Mouse (Mus musculus): ENCODE results near the gene Foxo1. TPM values are rescaled to one million over a fixed set of nuclear protein-coding genes. Genes with fewer than 3 reads are reported as not detected.

Foxo1 gene
- polyA plus RNA-seq, 1 experiment from 2014 or later = 3.7 TPM

DNA sequence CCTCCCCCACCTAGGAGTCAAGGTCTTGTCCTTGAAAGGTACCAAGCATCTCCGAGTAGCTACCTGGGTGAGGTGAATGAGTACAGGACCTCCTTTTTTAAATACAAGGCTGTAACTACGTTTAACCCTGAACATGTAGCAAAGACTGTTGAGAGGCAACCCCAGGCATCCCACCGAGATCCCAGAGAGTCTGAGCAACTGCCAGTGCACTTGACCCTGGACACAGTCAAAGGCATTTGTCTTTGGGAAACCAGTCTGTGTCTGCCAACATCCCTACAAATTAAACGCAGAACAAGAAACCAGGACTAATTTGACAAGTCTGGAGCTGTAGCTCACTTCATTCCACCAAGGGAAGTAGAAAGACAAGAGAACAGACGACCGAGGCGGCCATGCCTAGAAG, 86.1 kb downstream of the Foxo1 start:
- Histone ChIP-seq H3K9ac (no peak overlapping the region), H3K27me3 (replicated peaks) (no peaks in the 10 kb centered on the region), H3K4me2 (no peak overlapping the region), H3K27ac (no peak overlapping the region), H3K4me1 (no peaks in the 10 kb centered on the region), H3K4me3 (no peak overlapping the region), H3K36me3 (replicated peaks) (no peaks in the 10 kb centered on the region), H3K9me3 (no peaks in the 10 kb centered on the region)
- no peak for ATAC-seq (replicated peaks)
- WGBS = 91% methylated on average over 7 of the region's 7 CpGs

- H3K4me2 ChIP-seq = no peak overlapping the region
- 84% methylated on average over 15 of the region's 15 CpGs for WGBS
- H3K9me3 ChIP-seq = no peaks in the 10 kb centered on the region
- no peaks in the 10 kb centered on the region for H3K4me1 ChIP-seq
- no peaks in the 10 kb centered on the region for H3K36me3 ChIP-seq (replicated peaks)
- no peak overlapping the region for H3K4me3 ChIP-seq
- H3K27me3 ChIP-seq (replicated peaks) = no peaks in the 10 kb centered on the region
- ATAC-seq (replicated peaks) = no peak
- no peak overlapping the region for H3K27ac ChIP-seq
- no peak overlapping the region for H3K9ac ChIP-seq
Observed at GRCm38 (mm10) chr3:52357265-52357953, 89.3 kb downstream of the Foxo1 start.

- Histone ChIP-seq H3K4me3 (no peak overlapping the region), H3K9me3 (no peaks in the 10 kb centered on the region), H3K27ac (no peak overlapping the region), H3K4me2 (no peak overlapping the region), H3K4me1 (no peaks in the 10 kb centered on the region), H3K36me3 (replicated peaks) (no peaks in the 10 kb centered on the region), H3K27me3 (replicated peaks) (no peaks in the 10 kb centered on the region), H3K9ac (no peak overlapping the region)
- WGBS = 91% methylated on average over 6 of the region's 6 CpGs
- no peak for ATAC-seq (replicated peaks)
Observed at GRCm38 (mm10) chr3:52364576-52364975, 96.4 kb downstream of the Foxo1 start.

DNA sequence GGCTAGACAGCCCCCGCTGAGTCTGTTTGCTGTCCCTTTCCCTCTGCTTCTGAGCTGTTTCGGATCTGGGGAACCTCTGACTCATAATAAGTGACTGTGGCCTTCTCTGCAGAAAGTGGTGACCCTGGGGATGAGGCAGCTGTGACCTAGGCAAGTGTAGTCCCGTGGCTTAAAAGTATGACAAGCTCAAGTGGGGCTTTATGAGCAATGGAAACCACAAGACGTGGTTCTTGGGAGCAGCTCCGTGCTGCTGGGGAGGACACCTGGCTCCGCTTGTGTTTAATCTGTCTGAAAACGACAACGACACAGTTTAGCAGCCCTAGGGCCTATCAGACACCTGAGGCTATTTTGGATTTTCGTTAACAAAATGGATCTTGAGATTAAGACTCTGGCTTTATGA, 101.1 kb downstream of the Foxo1 start:
- no peak for ATAC-seq (replicated peaks)
- Histone ChIP-seq H3K4me1 (no peaks in the 10 kb centered on the region), H3K4me2 (no peak overlapping the region), H3K27me3 (replicated peaks) (no peaks in the 10 kb centered on the region), H3K9me3 (no peaks in the 10 kb centered on the region), H3K4me3 (no peak overlapping the region), H3K36me3 (replicated peaks) (no peaks in the 10 kb centered on the region), H3K27ac (no peak overlapping the region), H3K9ac (no peak overlapping the region)
- 85% methylated on average over 9 of the region's 9 CpGs for WGBS

DNA sequence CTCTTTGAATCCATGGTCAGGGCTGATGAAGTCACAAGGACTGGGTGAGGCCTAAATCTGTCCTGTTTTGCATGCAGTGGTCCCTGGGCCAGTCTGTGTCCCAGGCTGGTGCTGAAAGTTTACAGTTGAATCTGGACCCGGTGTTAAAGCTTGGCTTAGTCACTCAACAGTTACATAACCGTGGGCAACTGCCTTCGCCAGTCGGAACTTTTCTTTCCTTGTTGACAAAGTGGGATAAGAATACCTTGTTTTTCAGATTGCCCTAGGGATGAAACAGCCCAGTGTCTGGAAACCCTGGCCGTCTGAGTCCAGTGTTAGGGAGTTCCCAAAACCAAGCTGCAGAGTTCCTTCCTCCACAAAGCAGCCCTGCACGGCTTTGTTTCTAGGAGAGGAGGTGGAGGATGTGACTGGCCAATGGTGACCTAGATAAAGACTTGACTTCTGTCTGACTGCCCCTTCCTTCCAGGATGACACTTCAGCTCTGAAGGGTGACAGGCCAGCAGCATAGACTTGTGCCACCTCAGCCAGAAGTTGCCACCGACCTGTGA, 101.8 kb downstream of the Foxo1 start:
- Histone ChIP-seq H3K4me2 (no peak overlapping the region), H3K9ac (no peak overlapping the region), H3K27me3 (replicated peaks) (no peaks in the 10 kb centered on the region), H3K36me3 (replicated peaks) (no peaks in the 10 kb centered on the region), H3K4me1 (no peaks in the 10 kb centered on the region), H3K9me3 (no peaks in the 10 kb centered on the region), H3K27ac (no peak overlapping the region), H3K4me3 (no peak overlapping the region)
- ATAC-seq (replicated peaks) = no peak
- WGBS = 81% methylated on average over 7 of the region's 7 CpGs

GRCm38 (mm10) chr3:52376974-52377373, 108.8 kb downstream of the Foxo1 start:
- Histone ChIP-seq H3K27me3 (replicated peaks) (no peaks in the 10 kb centered on the region), H3K36me3 (replicated peaks) (no peaks in the 10 kb centered on the region), H3K4me1 (no peaks in the 10 kb centered on the region), H3K4me3 (no peak overlapping the region), H3K9ac (no peak overlapping the region), H3K9me3 (no peaks in the 10 kb centered on the region), H3K4me2 (no peak overlapping the region), H3K27ac (no peak overlapping the region)
- no peak for ATAC-seq (replicated peaks)
- WGBS = 74% methylated on average over 5 of the region's 5 CpGs

DNA sequence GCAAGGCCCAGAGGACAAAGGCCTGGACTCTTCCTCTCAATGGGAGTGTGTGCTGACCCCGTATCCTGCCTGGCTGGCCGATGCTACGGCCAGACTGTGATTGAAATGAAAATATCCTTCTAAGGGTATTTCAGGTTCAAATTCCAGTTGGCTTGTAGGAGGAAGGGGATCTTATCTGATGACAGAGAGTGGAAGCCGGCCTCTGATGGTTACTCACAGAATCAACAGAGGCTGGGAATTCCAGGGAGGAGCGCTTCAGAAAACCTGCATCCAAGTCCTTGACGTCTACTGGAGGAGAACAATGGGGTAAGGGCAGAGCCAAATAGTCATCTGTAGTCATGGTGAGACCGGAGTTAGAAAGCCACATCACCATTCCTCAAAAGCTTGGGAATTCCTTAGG, 115.2 kb downstream of the Foxo1 start:
- no peak overlapping the region for H3K4me3 ChIP-seq
- no peaks in the 10 kb centered on the region for H3K27me3 ChIP-seq (replicated peaks)
- 82% methylated on average over 7 of the region's 7 CpGs for WGBS
- ATAC-seq (replicated peaks) = no peak
- no peaks in the 10 kb centered on the region for H3K36me3 ChIP-seq (replicated peaks)
- H3K27ac ChIP-seq = no peak overlapping the region
- H3K9me3 ChIP-seq = no peaks in the 10 kb centered on the region
- H3K4me1 ChIP-seq = no peaks in the 10 kb centered on the region
- H3K9ac ChIP-seq = no peak overlapping the region
- no peak overlapping the region for H3K4me2 ChIP-seq

- WGBS = 41% methylated on average over 8 of the region's 8 CpGs
Observed at GRCm38 (mm10) chr3:52386343-52386742, 118.2 kb downstream of the Foxo1 start.

DNA sequence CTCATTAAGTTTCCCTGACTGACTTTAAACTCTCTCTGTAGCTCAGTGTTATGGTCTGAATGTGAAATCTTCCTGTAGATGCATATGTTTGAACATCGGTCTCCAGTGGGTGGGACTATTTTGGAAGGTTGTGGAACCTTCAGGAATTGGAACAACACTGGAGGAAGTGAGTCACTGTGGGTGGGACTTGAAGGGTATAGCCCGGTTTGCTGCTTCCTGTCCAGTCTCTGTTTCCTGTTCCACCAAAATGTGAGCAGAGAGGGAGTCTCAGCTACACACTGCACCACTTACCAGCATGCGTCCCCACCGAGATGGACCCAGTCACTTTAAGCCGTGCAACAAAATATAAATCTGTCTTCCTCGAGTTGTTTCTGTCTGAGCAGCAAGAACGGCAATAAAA, 122.2 kb downstream of the Foxo1 start:
- Histone ChIP-seq H3K36me3 (replicated peaks) (no peaks in the 10 kb centered on the region), H3K27me3 (replicated peaks) (no peaks in the 10 kb centered on the region), H3K9me3 (no peaks in the 10 kb centered on the region), H3K9ac (no peak overlapping the region), H3K4me2 (no peak overlapping the region), H3K27ac (no peak overlapping the region), H3K4me3 (no peak overlapping the region), H3K4me1 (no peaks in the 10 kb centered on the region)
- WGBS = 92% methylated on average over 7 of the region's 7 CpGs
- no peak for ATAC-seq (replicated peaks)

More at GRCm38 (mm10) chr3:52386343-52386742, 118.2 kb downstream of the Foxo1 start:
- Histone ChIP-seq H3K27me3 (replicated peaks) (no peaks in the 10 kb centered on the region), H3K4me2 (no peak overlapping the region), H3K27ac (no peak overlapping the region), H3K4me1 (no peaks in the 10 kb centered on the region), H3K9ac (no peak overlapping the region), H3K4me3 (no peak overlapping the region), H3K36me3 (replicated peaks) (no peaks in the 10 kb centered on the region), H3K9me3 (no peaks in the 10 kb centered on the region)
- no peak for ATAC-seq (replicated peaks)

- no peaks in the 10 kb centered on the region for H3K9me3 ChIP-seq
- no peak overlapping the region for H3K4me3 ChIP-seq
- 85% methylated on average over 17 of the region's 17 CpGs for WGBS
- H3K9ac ChIP-seq = no peak overlapping the region
- H3K36me3 ChIP-seq (replicated peaks) = no peaks in the 10 kb centered on the region
- H3K4me1 ChIP-seq = no peaks in the 10 kb centered on the region
- no peak overlapping the region for H3K4me2 ChIP-seq
- no peak for ATAC-seq (replicated peaks)
- H3K27me3 ChIP-seq (replicated peaks) = no peaks in the 10 kb centered on the region
- H3K27ac ChIP-seq = no peak overlapping the region
Observed at GRCm38 (mm10) chr3:52390766-52391665, 122.9 kb downstream of the Foxo1 start.

DNA sequence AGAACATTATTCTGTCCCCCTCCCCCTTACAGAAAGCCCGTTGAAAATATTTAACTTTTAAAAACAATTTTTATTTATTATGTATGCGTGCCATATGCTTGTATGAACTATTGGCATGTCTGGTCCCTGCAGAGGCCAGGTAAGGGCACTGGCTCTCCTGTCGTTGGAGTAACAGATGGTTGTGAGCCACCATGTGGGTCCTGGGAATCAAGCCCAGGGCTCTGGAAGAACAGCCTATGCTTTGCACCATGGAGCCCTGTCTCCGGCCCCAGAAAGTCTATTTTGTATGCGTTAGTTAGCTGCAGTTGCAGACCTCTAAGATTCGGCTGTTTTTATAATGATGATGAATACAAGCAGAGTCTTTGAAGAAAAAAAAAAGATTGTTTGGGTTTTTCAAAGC, 123.8 kb downstream of the Foxo1 start:
- no peak overlapping the region for H3K27ac ChIP-seq
- H3K4me3 ChIP-seq = no peak overlapping the region
- no peak overlapping the region for H3K4me2 ChIP-seq
- H3K9me3 ChIP-seq = no peaks in the 10 kb centered on the region
- H3K27me3 ChIP-seq (replicated peaks) = no peaks in the 10 kb centered on the region
- WGBS = 74% methylated on average over 6 of the region's 6 CpGs
- H3K36me3 ChIP-seq (replicated peaks) = no peaks in the 10 kb centered on the region
- no peak for ATAC-seq (replicated peaks)
- H3K9ac ChIP-seq = no peak overlapping the region
- H3K4me1 ChIP-seq = no peaks in the 10 kb centered on the region

DNA sequence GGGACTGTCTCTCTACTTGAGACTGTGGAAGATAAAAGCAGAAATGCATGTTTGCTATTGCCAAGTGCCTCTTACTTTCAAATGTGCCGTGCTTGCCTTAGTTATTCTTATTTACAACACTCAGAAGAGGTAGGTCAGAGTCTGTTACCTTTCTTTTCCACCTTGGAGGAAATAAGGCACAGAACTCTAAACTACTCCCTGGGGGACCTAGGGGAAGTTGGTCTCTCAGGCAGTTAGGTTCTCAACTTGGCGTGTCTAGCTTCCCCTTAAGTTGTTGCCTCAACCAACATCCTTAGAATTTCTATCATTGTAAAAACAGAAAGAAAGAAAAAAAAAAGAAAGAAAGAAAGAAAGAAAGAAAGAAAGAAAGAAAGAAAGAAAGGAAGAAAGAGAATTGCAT, 124.4 kb downstream of the Foxo1 start:
- Histone ChIP-seq H3K27ac (no peak overlapping the region), H3K4me2 (no peak overlapping the region), H3K9me3 (no peaks in the 10 kb centered on the region), H3K4me1 (no peaks in the 10 kb centered on the region), H3K9ac (no peak overlapping the region), H3K36me3 (replicated peaks) (no peaks in the 10 kb centered on the region), H3K4me3 (no peak overlapping the region), H3K27me3 (replicated peaks) (no peaks in the 10 kb centered on the region)
- no peak for ATAC-seq (replicated peaks)
- 83% methylated on average over 2 of the region's 2 CpGs for WGBS

Measured in midbrain, embryonic 15.5 days (tissue).